Comparison of ENCODE assay signal across 38 mouse cellular contexts in the genomic region with DNA sequence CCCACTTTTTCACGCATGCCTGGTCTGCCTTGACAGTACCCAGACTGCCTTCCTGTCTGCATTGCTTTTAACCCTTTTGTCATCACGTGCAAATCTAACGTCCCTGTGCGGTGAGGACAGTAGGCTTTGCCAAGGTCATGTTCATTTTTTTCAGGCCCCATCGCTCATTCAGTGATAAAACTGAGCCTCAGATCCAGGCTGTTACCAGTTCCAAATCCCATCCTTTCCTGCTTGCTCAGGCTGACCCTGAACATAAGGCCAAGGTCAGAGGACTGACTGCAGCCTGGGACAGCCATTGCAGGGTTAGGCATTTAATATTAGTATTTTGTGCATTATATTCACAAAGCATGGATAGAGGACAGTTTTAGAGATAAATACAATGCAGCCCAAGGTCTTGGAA. TPM values are rescaled to one million over a fixed set of nuclear protein-coding genes. Genes with fewer than 3 reads are reported as not detected.
A peak's percentile ranks its signal among the peaks of the same experiment; 100 is the strongest.
DNase-seq lines count a peak whose midpoint lies in the region; ATAC-seq lines count a peak whose summit lies in the region.
"Had no signal": no experiment of that assay in that cellular context is flagged by ENCODE, and none has a peak within 500 bp of the region (broad histone marks: within the 10 kb centered on the region; RNA-seq: fewer than 3 reads in every experiment).

No protein-coding gene starts in this region.

- no peaks in the 10 kb centered on the region for H3K27me3 ChIP-seq in hindbrain, embryonic 16.5 days (replicated peaks; ENCODE audit: control insufficient read depth, insufficient read depth, low read length)
- H3K27me3 ChIP-seq: embryonic facial prominence, embryonic 13.5 days; forebrain, embryonic 12.5 days; heart, embryonic 15.5 days; hindbrain, embryonic 13.5 days had no signal

- H3K4me3 ChIP-seq in hindbrain, embryonic 16.5 days (ENCODE audit: low read length): no peak overlapping the region
- H3K4me3 ChIP-seq: embryonic facial prominence, embryonic 10.5 days; embryonic facial prominence, embryonic 13.5 days; erythroblast, embryonic 14.5 days; forebrain, embryonic 12.5 days; heart, embryonic 15.5 days; hindbrain, embryonic 10.5 days; hindbrain, embryonic 13.5 days had no signal

- no peak overlapping the region for H3K4me2 ChIP-seq in hindbrain, embryonic 16.5 days (ENCODE audit: low read length)
- H3K4me2 ChIP-seq: embryonic facial prominence, embryonic 13.5 days; forebrain, embryonic 12.5 days; heart, embryonic 11.5 days; heart, embryonic 15.5 days; hindbrain, embryonic 13.5 days had no signal

- DNase-seq in adrenal gland, adult (ENCODE audit: inconsistent age in 2 of 2, low spot score in 1 of 2): peak; percentile 71 to 75
- DNase-seq in adrenal gland, postnatal 4 days (ENCODE audit: low spot score in 2 of 2): no peak
- DNase-seq in ZHBTc4 (ENCODE audit: low read depth, low spot score): peak; percentile 61
- DNase-seq in adrenal gland, postnatal 10 days: peak; percentile 35
- DNase-seq in adrenal gland, postnatal 36 days: peak; percentile 39 to 66
- no peak for DNase-seq in kidney, adult 11 months
- no peak for DNase-seq in thymus, adult 18-20 months
- DNase-seq: cerebellum, adult 11 months; cerebellum, adult 2 months; cerebellum, postnatal 10 days; cerebellum, postnatal 36 days; embryo, embryonic 11 days; gastrocnemius, postnatal 10 days; gastrocnemius, postnatal 36 days; heart, postnatal 36 days; kidney, adult 2 months had no signal

- no peaks in the 10 kb centered on the region for H3K9me3 ChIP-seq in hindbrain, embryonic 16.5 days (ENCODE audit: control insufficient read depth, low read length)
- H3K9me3 ChIP-seq: embryonic facial prominence, embryonic 10.5 days; embryonic facial prominence, embryonic 13.5 days; forebrain, embryonic 12.5 days; heart, embryonic 15.5 days; hindbrain, embryonic 10.5 days; hindbrain, embryonic 13.5 days had no signal

- 94% methylated on average over 5 of the region's 5 CpGs for WGBS in hindbrain, embryonic 16.5 days

- no peak for ATAC-seq in hindbrain, embryonic 16.5 days
- ATAC-seq: activated CD4-positive, CD25-positive, alpha-beta regulatory T cell, adult 4 months; forebrain, embryonic 16.5 days; hindbrain, postnatal 0 days; inflammation-experienced regulatory T-cells, adult 6 months; intestine, embryonic 16.5 days; Patski had no signal

- H3K9ac ChIP-seq in hindbrain, embryonic 16.5 days (ENCODE audit: low read depth, low read length): no peak overlapping the region
- H3K9ac ChIP-seq: embryonic facial prominence, embryonic 13.5 days; forebrain, embryonic 12.5 days; heart, embryonic 15.5 days; hindbrain, embryonic 13.5 days had no signal

- no peak overlapping the region for H3K27ac ChIP-seq in hindbrain, embryonic 16.5 days (ENCODE audit: low read depth, low read length)
- H3K27ac ChIP-seq: embryonic facial prominence, embryonic 10.5 days; embryonic facial prominence, embryonic 13.5 days; forebrain, embryonic 12.5 days; heart, embryonic 15.5 days; hindbrain, embryonic 10.5 days; hindbrain, embryonic 13.5 days; hindbrain, postnatal 0 days had no signal

- no peaks in the 10 kb centered on the region for H3K4me1 ChIP-seq in hindbrain, embryonic 16.5 days (ENCODE audit: control insufficient read depth, insufficient read depth, low read depth, low read length)
- H3K4me1 ChIP-seq: embryonic facial prominence, embryonic 10.5 days; embryonic facial prominence, embryonic 13.5 days; forebrain, embryonic 12.5 days; heart, embryonic 15.5 days; hindbrain, embryonic 10.5 days had no signal

- no peaks in the 10 kb centered on the region for H3K36me3 ChIP-seq in hindbrain, embryonic 16.5 days (ENCODE audit: control insufficient read depth, insufficient read depth, low read length)
- H3K36me3 ChIP-seq: embryonic facial prominence, embryonic 10.5 days; embryonic facial prominence, embryonic 13.5 days; forebrain, embryonic 12.5 days; G1E; heart, embryonic 15.5 days; hindbrain, embryonic 10.5 days; hindbrain, embryonic 13.5 days had no signal

RNA-seq across cellular contexts. Expression of a gene that starts 19.6 kb away (rescaled TPM):
- not detected for total RNA-seq in adrenal gland, postnatal 4 days (2021)
- total RNA-seq in adrenal gland, postnatal 10 days (2021): not detected
- total RNA-seq in adrenal gland, postnatal 36 days (2021): not detected
- polyA plus RNA-seq in hindbrain, embryonic 16.5 days (2015; fragmentation: Nextera tagmentation; extraction: Ambion mirVana): 0.29 and 0.39 TPM in 2 replicates
- total RNA-seq: adrenal gland, adult 18-20 months; G1E; gastrocnemius, adult 18-20 months; gastrocnemius, postnatal 10 days; gastrocnemius, postnatal 36 days; granulocyte monocyte progenitor cell, adult 5-6 weeks; heart, adult 8-10 months; heart, postnatal 10 days had no signal
- polyA plus RNA-seq: activated CD4-positive, CD25-positive, alpha-beta regulatory T cell, adult 4 months; cerebellum, adult 2 months; cortical plate, adult 2 months; embryonic facial prominence, embryonic 10.5 days; embryonic facial prominence, embryonic 13.5 days; erythroblast, embryonic 14.5 days; forebrain, embryonic 12.5 days; forebrain, embryonic 16.5 days; G1E; heart, embryonic 11.5 days; heart, embryonic 15.5 days; hindbrain, embryonic 10.5 days; hindbrain, embryonic 13.5 days; hindbrain, postnatal 0 days; inflammation-experienced regulatory T-cells, adult 6 months; intestine, embryonic 16.5 days; kidney, adult 2 months; Patski had no signal

RNA-seq across cellular contexts. Expression of a gene that starts 41.1 kb away (rescaled TPM):
- 10 to 100 TPM; 28.8 to 30.2 TPM for total RNA-seq in adrenal gland, postnatal 4 days (2021)
- 10 to 100 TPM; 20.8 to 28.4 TPM for total RNA-seq in adrenal gland, postnatal 10 days (2021)
- 10 to 100 TPM; 27.3 to 28.0 TPM for total RNA-seq in adrenal gland, postnatal 36 days (2021)
- polyA plus RNA-seq in hindbrain, embryonic 16.5 days (2015; fragmentation: Nextera tagmentation; extraction: Ambion mirVana): 13.6 and 14.9 TPM in 2 replicates

Comparison
In these comparisons a context has a peak if more than half of its experiments do, and no peak if none do; other contexts are left out.
1. DNase-seq: peak in adrenal gland, adult (2 of 2), ZHBTc4 (single experiment), adrenal gland, postnatal 10 days (single experiment) and adrenal gland, postnatal 36 days (2 of 2); none in adrenal gland, postnatal 4 days (0 of 2), kidney, adult 11 months (single experiment) and thymus, adult 18-20 months (0 of 2).